Mouse (Mus musculus) mammary gland, adult 2 months (tissue): ENCODE results near the gene Gm20897. TPM values are rescaled to one million over a fixed set of nuclear protein-coding genes. Genes with fewer than 3 reads are reported as not detected.

Experiments
- polyA plus RNA-seq: library from polyadenylated mRNA; depleted of rRNA; stranded (reverse); fragments of >200 nt; gene quantifications from 2 replicates; pipeline ENCODE4 v1.2.3, GENCODE M21; 2012; ENCODE audit warnings: low replicate concordance; rRNA removed

The Gm20897 gene
- polyA plus RNA-seq = not detected in 2 replicates

DNA sequence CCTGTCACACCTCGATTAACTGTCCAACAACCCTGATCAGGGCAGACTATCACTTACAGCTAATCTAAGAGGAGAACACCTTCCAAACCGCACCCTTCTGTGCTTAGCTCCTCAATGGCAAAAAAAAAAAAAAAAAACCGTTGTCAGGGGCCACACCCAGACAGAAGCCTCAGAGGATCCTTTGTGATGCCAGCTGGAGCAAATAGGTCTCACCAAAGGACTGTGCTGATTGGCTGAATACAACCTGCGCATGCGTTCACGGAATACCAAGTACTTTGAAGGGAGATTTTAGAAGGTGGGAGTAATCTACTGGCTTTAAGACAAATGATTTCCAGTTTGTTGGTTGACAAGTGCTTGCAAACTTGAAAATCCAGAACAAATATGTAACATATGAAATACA, at the start of gene Gm20897:
Gene Gm20897 (minus strand): TSS at position 101 of the 400 bp plus-strand sequence.

Other genes starting within 250 kb of the Gm20897 start
- not detected in 2 replicates for gene Gm21732, start 73.5 kb upstream of the Gm20897 start, polyA plus RNA-seq